8 mouse cellular contexts compared by ENCODE assay signal in the genomic region with DNA sequence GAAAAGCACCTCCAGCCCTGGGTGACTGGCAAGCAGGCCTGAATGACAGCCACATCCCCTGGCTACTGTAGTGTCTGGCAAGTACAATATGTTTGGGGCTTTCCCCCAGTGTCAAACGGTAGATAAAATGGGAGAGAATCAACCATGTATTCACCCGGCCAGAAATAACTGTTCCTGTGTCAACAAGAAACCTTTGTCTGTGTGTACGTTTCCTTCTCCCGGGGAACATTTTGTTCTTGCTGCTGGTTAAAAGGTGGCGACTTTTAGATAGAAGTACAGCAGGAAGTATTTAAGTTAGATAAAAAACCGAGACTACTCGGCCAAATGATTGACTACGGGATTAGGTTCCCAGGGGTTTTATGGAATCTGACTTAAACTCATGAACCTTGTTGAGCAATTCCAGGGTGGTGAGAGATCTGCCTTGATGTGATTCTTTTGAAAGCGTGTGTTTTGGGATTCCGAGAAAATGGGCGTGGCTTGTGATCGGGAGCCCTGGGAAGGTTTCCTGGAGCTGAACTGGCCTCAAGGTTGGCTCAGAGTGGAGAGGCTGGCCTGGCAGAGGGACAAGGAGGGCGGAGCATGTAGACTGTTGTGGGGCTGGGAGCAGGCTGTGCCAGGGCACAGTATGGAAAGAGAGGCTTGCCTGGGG. TPM values are rescaled to one million over a fixed set of nuclear protein-coding genes. Genes with fewer than 3 reads are reported as not detected.
DNase-seq lines count a peak whose midpoint lies in the region; ATAC-seq and TF ChIP-seq lines count a peak whose summit lies in the region.

No protein-coding gene starts in this region.

- H3K36me3 ChIP-seq in megakaryocyte, embryonic 14.5 days (replicated peaks; ENCODE audit: low read length), result no peaks in the 10 kb centered on the region
- no peaks in the 10 kb centered on the region for H3K36me3 ChIP-seq in forebrain, embryonic 13.5 days (ENCODE audit: poor library complexity, severe bottlenecking)
- no peaks in the 10 kb centered on the region for H3K36me3 ChIP-seq in limb, embryonic 10.5 days
- H3K36me3 ChIP-seq in myocyte (ENCODE audit: control insufficient read depth, insufficient read depth), result no peaks in the 10 kb centered on the region

- H3K79me2 ChIP-seq in myocyte (ENCODE audit: control insufficient read depth, insufficient read depth), result no peaks in the 10 kb centered on the region

- WGBS in forebrain, embryonic 13.5 days, result 46% methylated on average over 13 of the region's 13 CpGs
- 38% methylated on average over 13 of the region's 13 CpGs for WGBS in limb, embryonic 10.5 days

- intact Hi-C loops in heart, postnatal 36 days (cut with DNase I), result loop anchor here (5.0 to 10.0 kb wide), 2 partner anchors 37 to 605 kb away; a partner anchor contains a TSS

- peaks cover 35% of the 10 kb centered on the region for H3K4me1 ChIP-seq in megakaryocyte, embryonic 14.5 days
- H3K4me1 ChIP-seq in brown adipose tissue, adult 24 weeks (ENCODE audit: control insufficient read depth, insufficient read depth, insufficient read length, low read length), result peaks cover 4% of the 10 kb centered on the region; the same call in 1 of the 2 replicates
- peaks cover 31% of the 10 kb centered on the region for H3K4me1 ChIP-seq in forebrain, embryonic 13.5 days
- H3K4me1 ChIP-seq in limb, embryonic 10.5 days, result peaks cover 24% of the 10 kb centered on the region

- peak overlapping the region; percentile 35 for H3K4me2 ChIP-seq in forebrain, embryonic 13.5 days
- peak overlapping the region; percentile 38 for H3K4me2 ChIP-seq in myocyte (ENCODE audit: low read depth)

- peaks cover 5% of the 10 kb centered on the region for H3K27me3 ChIP-seq in megakaryocyte, embryonic 14.5 days (replicated peaks)
- no peaks in the 10 kb centered on the region for H3K27me3 ChIP-seq in forebrain, embryonic 13.5 days
- H3K27me3 ChIP-seq in limb, embryonic 10.5 days (ENCODE audit: low read depth, poor library complexity, severe bottlenecking), result no peaks in the 10 kb centered on the region
- no peaks in the 10 kb centered on the region for H3K27me3 ChIP-seq in myocyte (ENCODE audit: control insufficient read depth, insufficient read depth, insufficient read length)

- no peaks in the 10 kb centered on the region for H3K9me3 ChIP-seq in megakaryocyte, embryonic 14.5 days
- no peaks in the 10 kb centered on the region for H3K9me3 ChIP-seq in forebrain, embryonic 13.5 days (replicated peaks)
- H3K9me3 ChIP-seq in limb, embryonic 10.5 days (replicated peaks), result no peaks in the 10 kb centered on the region

- peak overlapping the region; percentile 81 for H3K4me3 ChIP-seq in megakaryocyte, embryonic 14.5 days (replicated peaks)
- peak overlapping the region; percentile 11; the same call in 1 of the 2 replicates for H3K4me3 ChIP-seq in brown adipose tissue, adult 24 weeks (ENCODE audit: insufficient read depth, low read depth, low read length)
- H3K4me3 ChIP-seq in forebrain, embryonic 13.5 days, result 0 out of 2 replicates have a peak overlapping the region, but pooled peaks have one; percentile 7
- H3K4me3 ChIP-seq in limb, embryonic 10.5 days, result no peak overlapping the region
- no peak overlapping the region for H3K4me3 ChIP-seq in myocyte

- no peak for TF ChIP-seq POLR2A in myocyte (IDR thresholded peaks at IDR 0.05; ENCODE audit: insufficient read length, low read depth)

- DNase-seq in heart, postnatal 36 days, result peak; percentile 87
- peak; percentile 34 for DNase-seq in limb, embryonic 10.5 days (ENCODE audit: low spot score)

- H3K9ac ChIP-seq in forebrain, embryonic 13.5 days, result no peak overlapping the region

- peak overlapping the region; percentile 65 for H3K27ac ChIP-seq in brown adipose tissue, adult 24 weeks (replicated peaks; ENCODE audit: low read depth, low read length)
- no peak overlapping the region for H3K27ac ChIP-seq in forebrain, embryonic 13.5 days
- no peak overlapping the region for H3K27ac ChIP-seq in limb, embryonic 10.5 days

- H3ac ChIP-seq in myocyte (ENCODE audit: control insufficient read depth, insufficient read length), result no peak overlapping the region

- ATAC-seq in megakaryocyte, adult 5-6 weeks (ENCODE audit: poor library complexity, severe bottlenecking), result no peak
- no peak for ATAC-seq in forebrain, embryonic 13.5 days
- no peak for ATAC-seq in CD4-positive, CD25-positive, alpha-beta regulatory T cell, adult 4 months

TF ChIP-seq in myocyte, 11 proteins besides CTCF, POLR2A, EP300 and RAD21:
- TF ChIP-seq MAX (IDR thresholded peaks at IDR 0.05; ENCODE audit: low read depth) (no peak), TCF3 (IDR thresholded peaks at IDR 0.05; ENCODE audit: insufficient read length, low read depth) (no peak), E2F4 (IDR thresholded peaks at IDR 0.05; ENCODE audit: insufficient read depth) (no peak), MYOD1 (IDR thresholded peaks at IDR 0.05; ENCODE audit: control insufficient read depth in 1 of 3, insufficient read length in 2 of 3, low read depth in 2 of 3) (no peak)
TF ChIP-seq in myocyte: peak in this region for 0.

RNA-seq across cellular contexts. Expression of a gene that starts 39.0 kb away (rescaled TPM):
- 4.4 and 4.8 TPM in 2 replicates for polyA plus RNA-seq in megakaryocyte, embryonic 14.5 days (2012; ENCODE audit: insufficient read depth, low replicate concordance)
- total RNA-seq in megakaryocyte, adult 5-6 weeks (2015), result 11.5 and 13.3 TPM in 2 replicates
- total RNA-seq in megakaryocyte, adult 5-6 weeks (2017), result 17.5 and 19.1 TPM in 2 replicates
- polyA plus RNA-seq in brown adipose tissue, adult 24 weeks (2012; ENCODE audit: insufficient read depth, insufficient read length, missing spikeins), result 2.3 and 2.5 TPM in 2 replicates
- 16.1 and 16.6 TPM in 2 replicates for polyA plus RNA-seq in forebrain, embryonic 13.5 days (2015; fragmentation: Nextera tagmentation; extraction: Ambion mirVana)
- total RNA-seq in heart, postnatal 36 days (2021), result 1 to 10 TPM; 3.5 to 3.9 TPM
- polyA plus RNA-seq in limb, embryonic 10.5 days (2016; fragmentation: Nextera tagmentation; extraction: Ambion mirVana), result 21.8 and 22.3 TPM in 2 replicates
- 6.1 TPM for polyA plus RNA-seq in myocyte (2012; fragmentation: generic; extraction: Trizol)
- polyA plus RNA-seq in CD4-positive, CD25-positive, alpha-beta regulatory T cell, adult 4 months (2017; shearing (Covaris generic)), result 1 to 10 TPM; 6.6 to 8.6 TPM

RNA-seq across cellular contexts. Expression of a gene that starts 39.1 kb away (rescaled TPM):
- polyA plus RNA-seq in megakaryocyte, embryonic 14.5 days (2012; ENCODE audit: insufficient read depth, low replicate concordance), result 1.1 and 1.9 TPM in 2 replicates
- 15.3 and 17.1 TPM in 2 replicates for total RNA-seq in megakaryocyte, adult 5-6 weeks (2015)
- 31.9 and 35.3 TPM in 2 replicates for total RNA-seq in megakaryocyte, adult 5-6 weeks (2017)
- polyA plus RNA-seq in brown adipose tissue, adult 24 weeks (2012; ENCODE audit: insufficient read depth, insufficient read length, missing spikeins), result 6.4 and 8.3 TPM in 2 replicates
- polyA plus RNA-seq in forebrain, embryonic 13.5 days (2015; fragmentation: Nextera tagmentation; extraction: Ambion mirVana), result 13.6 and 14.5 TPM in 2 replicates
- total RNA-seq in heart, postnatal 36 days (2021), result 10 to 100 TPM in 1 of 2 experiments, 1 to 10 TPM in 1; 9.3 to 12.5 TPM
- polyA plus RNA-seq in limb, embryonic 10.5 days (2016; fragmentation: Nextera tagmentation; extraction: Ambion mirVana), result 13.8 and 15.1 TPM in 2 replicates
- 4.2 TPM for polyA plus RNA-seq in myocyte (2012; fragmentation: generic; extraction: Trizol)
- polyA plus RNA-seq in CD4-positive, CD25-positive, alpha-beta regulatory T cell, adult 4 months (2017; shearing (Covaris generic)), result 10 to 100 TPM; 10.7 to 13.2 TPM

Comparison
In these comparisons a context has a peak if more than half of its experiments do, and no peak if none do; other contexts are left out.
1. H3K4me3 ChIP-seq: peak in megakaryocyte, embryonic 14.5 days (single experiment), brown adipose tissue, adult 24 weeks (single experiment) and forebrain, embryonic 13.5 days (single experiment); none in limb, embryonic 10.5 days (single experiment) and myocyte (single experiment).